Mouse (Mus musculus): ENCODE results near the gene Tmem26.

DNA sequence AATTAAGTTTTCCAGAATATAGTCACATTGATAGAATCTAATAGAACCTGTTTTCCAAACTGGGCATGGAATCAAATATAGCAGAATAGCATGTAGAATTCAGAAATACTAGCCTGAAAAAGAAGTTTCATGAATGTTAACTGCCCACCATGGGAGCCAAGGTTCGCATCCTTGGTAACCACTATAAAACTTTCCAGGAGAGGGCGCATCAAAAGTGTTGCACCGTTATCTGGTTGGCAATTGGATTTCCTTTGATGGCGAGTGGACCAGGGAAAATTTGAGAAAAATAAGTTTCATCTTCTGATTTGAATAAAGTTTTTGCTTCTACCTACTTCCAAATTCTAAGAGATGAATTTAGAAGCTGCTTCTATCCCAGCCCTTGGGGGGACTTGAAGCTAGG lies 44.8 kb upstream of the Tmem26 start:
- TF ChIP-seq POLR2A (IDR thresholded peaks at IDR 0.05; ENCODE audit: borderline replicate concordance, insufficient read depth, low read length) (no peak), CTCF (IDR thresholded peaks at IDR 0.05; ENCODE audit: borderline replicate concordance, insufficient read depth, low read depth, low read length) (no peak)
